ENCODE assay signal across 8 mouse cellular contexts in genomic region chr19:25406481-25407184, GRCm38 (mm10).
DNase-seq lines count a peak whose midpoint lies in the region; ATAC-seq lines count a peak whose summit lies in the region.

No protein-coding gene starts in this region.

- peak; percentile 94 for ATAC-seq in intestine, embryonic 16.5 days
- peak; percentile 79 for ATAC-seq in midbrain, embryonic 12.5 days (ENCODE audit: low FRiP score, low read depth)
- ATAC-seq in megakaryocyte-erythroid progenitor cell, adult 5-6 weeks (replicated peaks; ENCODE audit: low FRiP score, low TSS enrichment, poor library complexity, severe bottlenecking): no peak

- H3K27me3 ChIP-seq in intestine, embryonic 16.5 days (replicated peaks; ENCODE audit: control insufficient read depth, insufficient read depth, low read length): no peaks in the 10 kb centered on the region
- H3K27me3 ChIP-seq in midbrain, embryonic 12.5 days: peaks cover 45% of the 10 kb centered on the region

- intact Hi-C loops in left cerebral cortex, postnatal 4 days (cut with DNase I): no loop called here

- H3K4me1 ChIP-seq in intestine, embryonic 16.5 days (ENCODE audit: control insufficient read depth, insufficient read depth, low read length): peaks cover 19% of the 10 kb centered on the region
- H3K4me1 ChIP-seq in midbrain, embryonic 12.5 days: peaks cover 27% of the 10 kb centered on the region

- peaks cover 19% of the 10 kb centered on the region for H3K36me3 ChIP-seq in intestine, embryonic 16.5 days (ENCODE audit: control insufficient read depth, insufficient read depth, low read length)
- H3K36me3 ChIP-seq in midbrain, embryonic 12.5 days: peaks cover 17% of the 10 kb centered on the region

- H3K9me3 ChIP-seq in intestine, embryonic 16.5 days (ENCODE audit: control insufficient read depth, low read length): no peaks in the 10 kb centered on the region
- no peaks in the 10 kb centered on the region for H3K9me3 ChIP-seq in midbrain, embryonic 12.5 days

- H3K27ac ChIP-seq in intestine, embryonic 16.5 days (ENCODE audit: low read length): peak overlapping the region; percentile 82
- H3K27ac ChIP-seq in midbrain, embryonic 12.5 days (replicated peaks): peak overlapping the region; percentile 31; the same call in 1 of the 2 replicates

- peak overlapping the region; percentile 86 for H3K4me2 ChIP-seq in intestine, embryonic 16.5 days (ENCODE audit: low read depth, low read length)
- H3K4me2 ChIP-seq in midbrain, embryonic 12.5 days (replicated peaks): peak overlapping the region; percentile 79

- peak overlapping the region; percentile 69 for H3K9ac ChIP-seq in intestine, embryonic 16.5 days (ENCODE audit: low read depth, low read length)
- H3K9ac ChIP-seq in midbrain, embryonic 12.5 days (replicated peaks): peak overlapping the region; percentile 52

- WGBS in intestine, embryonic 16.5 days: 4% methylated on average over 28 of the region's 28 CpGs
- under 1% methylated on average over 27 of the region's 28 CpGs for WGBS in midbrain, embryonic 12.5 days

- DNase-seq in adrenal gland, adult 18-20 months (ENCODE audit: low spot score in 2 of 2): peak; percentile 49 to 66
- peak; percentile 43 for DNase-seq in embryo, embryonic 11.5 days (ENCODE audit: low read depth, low spot score)
- DNase-seq in gastrocnemius, postnatal 4 days (ENCODE audit: low spot score in 2 of 2): peak; percentile 59 to 73
- DNase-seq in left cerebral cortex, postnatal 4 days: peak; percentile 35
- peak; percentile 41 to 73 for DNase-seq in spleen, postnatal 4 days (ENCODE audit: low spot score in 2 of 2)

- H3K4me3 ChIP-seq in intestine, embryonic 16.5 days (ENCODE audit: low read length): peak overlapping the region; percentile 53
- H3K4me3 ChIP-seq in midbrain, embryonic 12.5 days: peak overlapping the region; percentile 41
